Mouse (Mus musculus) B cell, adult 2 months (primary cell): ENCODE measurements around the gene Sema5a.

Experiments
- DNase-seq, 2 experiments: peaks; one replicate each; pipeline ENCODE4 v3.0.0; 2022

The Sema5a gene

GRCm38 (mm10) chr15:32568181-32568857 is 323.7 kb downstream of the Sema5a start:
- DNase-seq, result no peak

GRCm38 (mm10) chr15:32568858-32569387 is 324.3 kb downstream of the Sema5a start:
- no peak for DNase-seq

DNA sequence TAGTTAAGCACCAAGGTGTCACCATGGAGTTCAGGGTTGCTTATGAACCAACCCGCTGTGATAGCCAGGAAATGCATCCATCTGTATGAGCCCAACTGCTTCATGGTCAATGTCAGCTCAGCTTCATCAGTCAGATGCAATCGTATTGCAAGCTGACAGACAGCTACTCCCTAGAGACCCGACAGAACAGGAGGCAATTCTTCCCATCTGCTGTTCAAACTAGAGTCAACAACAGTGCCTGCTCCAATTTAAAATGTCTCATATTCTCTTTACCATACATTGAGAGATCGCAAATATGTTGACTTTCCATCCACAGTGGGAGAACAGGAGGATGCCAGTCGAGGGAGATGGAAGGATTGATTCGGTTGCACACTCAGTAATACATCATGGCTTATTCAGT is 329.7 kb downstream of the Sema5a start:
- DNase-seq, result no peak

DNA sequence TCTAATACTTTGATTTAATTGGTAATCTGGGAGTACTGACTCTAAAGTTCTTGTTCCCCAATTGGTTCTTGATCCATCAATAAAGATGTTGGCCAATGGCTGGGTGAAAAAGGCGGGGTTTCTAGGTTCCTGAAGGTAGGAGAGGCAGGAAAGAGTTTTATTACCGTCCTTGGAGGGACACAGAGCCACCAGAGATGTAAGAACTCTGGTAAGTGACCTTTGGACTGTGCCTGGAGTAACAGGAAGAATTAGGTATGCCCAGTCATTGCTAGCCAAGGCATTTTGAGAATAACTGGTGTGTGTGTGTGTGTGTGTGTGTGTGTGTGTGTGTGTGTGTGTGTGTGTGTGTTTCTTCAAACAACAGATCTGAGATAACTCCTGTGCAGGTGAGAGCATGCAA is 330.6 kb downstream of the Sema5a start:
- no peak for DNase-seq

GRCm38 (mm10) chr15:32579351-32579750 is 334.7 kb downstream of the Sema5a start:
- DNase-seq, result no peak

- DNase-seq, result no peak
Observed at GRCm38 (mm10) chr15:32590641-32591040, 346.0 kb downstream of the Sema5a start.

DNA sequence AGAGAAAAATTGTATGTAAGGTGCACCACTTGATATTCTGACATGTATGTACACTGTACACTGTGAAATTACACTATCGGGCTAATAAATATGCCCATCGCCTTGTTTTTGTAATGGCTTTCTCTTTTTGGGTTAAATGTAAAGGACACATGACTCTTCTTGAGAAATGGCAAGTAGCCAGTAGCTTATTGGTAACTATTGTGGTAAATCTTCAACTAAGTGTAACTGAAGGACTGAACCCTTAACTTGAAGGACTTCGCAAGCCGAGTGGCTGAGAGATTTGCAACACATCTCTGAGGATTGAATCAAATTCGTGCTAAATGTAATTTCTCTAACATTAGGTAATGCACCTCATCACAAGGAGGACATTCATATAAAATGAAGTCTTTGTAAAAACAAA is 349.1 kb downstream of the Sema5a start:
- DNase-seq, result no peak

- no peak for DNase-seq
Observed at GRCm38 (mm10) chr15:32596574-32596973, 352.0 kb downstream of the Sema5a start.

GRCm38 (mm10) chr15:32597189-32597588 is 352.6 kb downstream of the Sema5a start:
- no peak for DNase-seq

- no peak for DNase-seq
Observed at GRCm38 (mm10) chr15:32607236-32607635, 362.6 kb downstream of the Sema5a start.

- no peak for DNase-seq
Observed at GRCm38 (mm10) chr15:32610776-32611175, 366.2 kb downstream of the Sema5a start.

- no peak for DNase-seq
Observed at GRCm38 (mm10) chr15:32611201-32611600, 366.6 kb downstream of the Sema5a start.

DNA sequence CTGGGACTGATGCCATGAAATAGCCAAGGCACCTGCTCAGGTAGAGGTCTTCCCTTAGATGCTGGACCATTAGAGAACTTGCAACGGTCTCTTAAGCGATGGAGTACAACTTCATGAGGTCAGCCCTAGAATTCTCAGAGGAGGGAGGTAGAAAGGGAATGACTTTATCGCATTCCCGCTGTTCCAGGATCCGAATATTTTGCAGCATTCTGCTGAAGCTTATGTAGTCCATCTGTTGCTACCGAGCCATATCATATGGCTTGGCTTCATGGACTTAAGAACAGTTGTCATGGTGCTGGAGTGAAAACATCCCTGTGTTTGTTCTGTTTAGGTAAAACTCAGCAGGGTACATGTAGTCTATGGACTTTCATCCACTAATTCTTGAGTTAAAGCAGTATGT is 369.1 kb downstream of the Sema5a start:
- no peak for DNase-seq

GRCm38 (mm10) chr15:32615773-32616172 is 371.2 kb downstream of the Sema5a start:
- no peak for DNase-seq

DNA sequence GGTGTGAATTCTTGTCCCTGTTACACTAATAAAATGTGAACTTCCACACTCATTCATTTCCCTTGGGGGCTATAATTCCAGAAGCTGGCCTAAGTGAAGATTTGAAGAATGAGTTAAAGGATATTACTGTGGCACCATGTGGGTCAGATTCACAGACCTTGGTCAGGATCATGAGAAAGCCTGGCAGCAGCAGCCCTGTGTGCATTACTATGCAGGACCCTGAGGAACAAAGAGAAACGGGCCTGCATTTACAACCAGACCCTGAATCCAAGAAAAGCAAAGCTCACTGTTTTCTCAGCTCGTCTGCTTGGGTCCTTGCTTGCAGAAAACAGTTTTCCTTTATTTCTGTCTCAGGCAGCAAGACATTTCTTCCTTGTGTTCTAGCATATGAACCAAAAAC is 374.6 kb downstream of the Sema5a start:
- DNase-seq, result no peak

GRCm38 (mm10) chr15:32623037-32623739 is 378.6 kb downstream of the Sema5a start:
- no peak for DNase-seq

- DNase-seq, result no peak
Observed at GRCm38 (mm10) chr15:32624106-32624505, 379.5 kb downstream of the Sema5a start.

- no peak for DNase-seq
Observed at GRCm38 (mm10) chr15:32626031-32626430, 381.4 kb downstream of the Sema5a start.

DNA sequence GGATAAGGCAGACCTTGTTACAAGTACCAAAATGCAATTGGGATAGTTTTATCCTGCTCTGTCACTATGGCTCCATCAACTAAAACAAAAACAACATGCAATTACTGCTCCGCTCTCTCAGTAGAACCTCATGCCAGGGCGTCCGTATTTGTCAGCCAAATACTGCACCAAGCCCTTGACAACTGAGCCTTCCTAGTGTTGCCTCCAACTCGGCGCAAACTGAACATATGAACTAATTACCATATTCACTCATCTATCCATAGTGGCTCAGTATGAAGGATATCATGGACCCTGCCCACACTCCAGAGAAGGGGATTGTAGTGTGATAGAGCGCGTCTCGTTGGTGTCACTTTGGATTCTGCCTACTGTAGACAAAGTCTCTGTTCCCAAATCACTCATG is 389.1 kb downstream of the Sema5a start:
- no peak for DNase-seq

GRCm38 (mm10) chr15:32637879-32638278 is 393.3 kb downstream of the Sema5a start:
- DNase-seq, result no peak

DNA sequence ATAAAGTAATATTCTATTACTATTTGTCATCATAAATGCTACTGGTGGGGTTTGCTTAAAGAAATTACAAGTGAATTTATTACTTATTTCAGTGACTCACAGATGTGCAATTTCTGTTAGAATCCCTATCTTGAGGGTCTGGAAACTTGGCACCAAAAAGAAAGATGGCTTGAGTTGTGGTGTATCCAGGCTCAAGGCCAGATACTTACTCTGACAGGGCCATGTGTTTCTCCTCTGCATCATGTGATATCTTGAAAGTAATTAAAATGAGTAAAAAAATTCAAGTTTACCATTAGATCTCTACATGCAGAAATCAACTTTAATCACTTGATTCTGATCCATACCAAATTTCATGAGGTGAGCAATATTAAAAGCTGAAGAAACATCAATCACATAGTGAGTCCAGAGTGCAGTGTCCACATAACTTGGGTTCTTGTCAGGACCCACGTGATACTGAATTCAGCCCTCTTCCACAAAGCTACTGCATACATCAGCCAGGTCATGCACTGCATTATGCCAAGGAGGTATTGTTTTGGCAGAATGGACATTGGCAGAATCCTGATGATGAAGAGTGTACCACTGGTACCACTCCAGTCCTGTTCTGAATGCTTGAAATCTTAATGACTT is 402.6 kb downstream of the Sema5a start:
- DNase-seq, result no peak

DNA sequence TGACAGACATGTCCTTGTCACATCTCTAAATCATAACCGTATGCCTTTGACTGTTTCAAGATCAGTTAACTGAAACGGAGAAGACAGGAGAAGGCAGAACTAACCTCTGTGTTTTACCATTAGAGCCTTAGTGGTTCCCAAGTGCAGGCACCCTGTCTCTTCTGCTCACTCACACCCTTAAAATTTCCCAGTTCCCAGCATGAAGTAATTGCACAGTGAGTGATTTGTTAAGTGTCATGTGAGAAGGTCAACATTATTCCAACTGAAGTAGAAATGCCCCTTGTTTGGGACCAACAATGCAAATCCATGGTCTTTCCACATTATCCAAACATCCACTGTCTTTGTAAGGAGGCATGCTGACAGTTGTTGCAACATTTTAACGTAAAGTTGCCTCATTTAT is 409.4 kb downstream of the Sema5a start:
- DNase-seq, result no peak

- no peak for DNase-seq
Observed at GRCm38 (mm10) chr15:32656017-32656416, 411.4 kb downstream of the Sema5a start.

DNA sequence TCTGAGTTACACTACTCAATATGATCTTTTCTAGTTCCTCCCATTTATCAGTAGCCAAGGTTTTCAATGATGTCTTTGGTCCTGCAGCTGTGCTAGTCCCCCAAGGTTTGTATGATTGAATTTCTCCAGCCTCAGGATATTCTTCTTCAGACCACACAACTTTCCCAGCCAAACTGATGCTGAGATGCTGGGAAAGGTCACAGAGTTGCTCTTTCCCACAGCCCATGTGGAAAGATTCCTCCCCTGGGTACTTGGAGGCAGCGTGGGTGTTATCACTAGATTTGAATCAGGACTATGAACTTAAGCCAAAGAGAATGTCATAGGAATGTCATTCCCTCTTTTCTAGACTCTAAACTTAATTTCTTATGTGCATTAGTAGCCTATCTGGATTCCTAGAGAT is 431.8 kb downstream of the Sema5a start:
- DNase-seq, result no peak
